Mouse (Mus musculus) hindlimb bud, embryonic 11.5 days (tissue): Measurements from ENCODE around the gene Dhrs7b.
"Not testable (repeated sequence)": the region's sequence is repeated elsewhere in the genome, so short reads cannot be mapped to it uniquely, and the experiment has no call there.

ENCODE experiments used
- DNase-seq: peaks from one replicate; pipeline ENCODE4 v3.0.0-alpha.2; 2012; ENCODE audit warnings: low read depth, low spot score; ENCODE audit errors: extremely low spot score

Gene Dhrs7b

GRCm38 (mm10) chr11:60830433-60831052, at the start of gene Dhrs7b:
Gene Dhrs7b, plus strand, starts transcription at chr11:60830631.
- peak; percentile 91 for DNase-seq

- no peak for DNase-seq
Measured at GRCm38 (mm10) chr11:60784179-60784922, 46.1 kb upstream of the Dhrs7b start.

- no peak for DNase-seq
Measured at GRCm38 (mm10) chr11:60787595-60787994, 42.8 kb upstream of the Dhrs7b start.

GRCm38 (mm10) chr11:60790472-60790871, 40.0 kb upstream of the Dhrs7b start:
- no peak for DNase-seq

GRCm38 (mm10) chr11:60796342-60796741, 34.1 kb upstream of the Dhrs7b start:
- no peak for DNase-seq

- no peak for DNase-seq
Measured at GRCm38 (mm10) chr11:60799977-60800376, 30.5 kb upstream of the Dhrs7b start.

GRCm38 (mm10) chr11:60800892-60801291, 29.5 kb upstream of the Dhrs7b start:
- no peak for DNase-seq

GRCm38 (mm10) chr11:60808286-60809070, 22.0 kb upstream of the Dhrs7b start:
- no peak for DNase-seq

GRCm38 (mm10) chr11:60809546-60809945, 20.9 kb upstream of the Dhrs7b start:
- DNase-seq: no peak

- no peak for DNase-seq
Measured at GRCm38 (mm10) chr11:60810046-60810965, 20.1 kb upstream of the Dhrs7b start.

- peak; percentile 64 for DNase-seq
Measured at GRCm38 (mm10) chr11:60811054-60811460, 19.4 kb upstream of the Dhrs7b start.

- not testable (repeated sequence) for DNase-seq
Measured at GRCm38 (mm10) chr11:60811618-60812017, 18.8 kb upstream of the Dhrs7b start, which contains the start of gene Shmt1. Gene Shmt1, minus strand, starts transcription at chr11:60811718.

- no peak for DNase-seq
Measured at GRCm38 (mm10) chr11:60816398-60816797, 14.0 kb upstream of the Dhrs7b start.

- no peak for DNase-seq
Measured at GRCm38 (mm10) chr11:60823771-60824170, 6.7 kb upstream of the Dhrs7b start.

- DNase-seq: no peak
Measured at GRCm38 (mm10) chr11:60825191-60825590, 5.2 kb upstream of the Dhrs7b start.

GRCm38 (mm10) chr11:60826700-60827099, 3.7 kb upstream of the Dhrs7b start:
- no peak for DNase-seq

GRCm38 (mm10) chr11:60827241-60827945, 3.0 kb upstream of the Dhrs7b start:
- DNase-seq: no peak

- no peak for DNase-seq
Measured at GRCm38 (mm10) chr11:60828903-60829302, 1.5 kb upstream of the Dhrs7b start.

- no peak for DNase-seq
Measured at GRCm38 (mm10) chr11:60836897-60837296, 6.5 kb downstream of the Dhrs7b start.
